Mouse (Mus musculus): ENCODE measurements around the gene 1600014C10Rik. TPM values are rescaled to one million over a fixed set of nuclear protein-coding genes. Genes with fewer than 3 reads are reported as not detected.

Gene 1600014C10Rik
- total RNA-seq, 4 experiments from 2014 or later: 25.9 to 32.4 (median 27.0) TPM

DNA sequence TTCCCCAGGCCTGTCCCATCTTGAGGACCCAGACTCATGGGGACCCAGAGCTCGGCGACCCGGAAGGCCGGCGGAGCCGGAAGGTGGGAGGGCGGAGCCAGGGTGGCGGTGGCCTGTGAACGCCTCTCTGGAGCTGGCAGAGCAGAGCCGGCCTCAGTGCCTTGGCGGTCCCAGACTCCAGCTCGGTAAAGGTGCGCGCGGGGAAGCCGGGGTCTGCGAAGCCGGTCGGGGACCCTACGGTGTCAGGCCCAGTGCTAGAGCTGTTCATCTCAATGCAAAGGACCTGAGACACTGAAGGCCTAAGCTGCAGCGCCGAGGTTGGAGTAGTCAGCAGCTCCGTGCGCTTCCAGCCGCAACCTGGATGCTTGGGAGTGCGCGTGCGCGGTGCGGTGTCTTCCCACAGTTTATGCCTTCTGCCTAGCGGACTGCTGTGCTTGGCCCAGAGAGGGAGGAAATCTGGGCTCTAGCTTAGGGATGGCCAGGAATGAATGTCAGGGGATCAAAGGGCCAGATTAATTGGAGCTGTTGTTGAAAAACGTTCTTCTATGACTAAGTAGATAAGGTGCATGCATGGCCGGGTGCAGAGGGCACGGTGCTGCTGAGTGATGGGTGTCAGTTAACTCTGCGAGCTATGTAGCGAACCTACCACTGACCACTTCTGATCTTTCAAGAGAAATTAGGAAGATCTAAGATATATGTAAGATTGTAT is 846 bp downstream of the 1600014C10Rik start:
- DNase-seq (ENCODE audit: low spot score in 2 of 2): peak; percentile 66 to 75

DNA sequence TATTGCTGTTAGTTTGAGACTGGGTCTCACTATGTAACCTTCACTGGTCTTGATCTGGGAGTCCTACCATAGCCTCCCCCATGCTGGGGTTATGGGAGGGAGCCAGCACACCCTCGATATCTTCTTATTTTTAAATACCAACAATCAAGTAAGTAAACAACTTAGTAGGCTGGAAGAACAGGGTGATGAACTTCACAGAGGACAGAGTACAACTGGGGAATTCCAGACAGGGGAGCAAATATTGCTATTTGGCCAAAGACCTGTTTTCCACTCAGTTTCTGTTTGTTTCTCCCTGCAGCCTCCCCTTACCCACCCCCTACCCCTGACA is 1.4 kb downstream of the 1600014C10Rik start:
- no peak for DNase-seq (ENCODE audit: low spot score in 2 of 2)

DNA sequence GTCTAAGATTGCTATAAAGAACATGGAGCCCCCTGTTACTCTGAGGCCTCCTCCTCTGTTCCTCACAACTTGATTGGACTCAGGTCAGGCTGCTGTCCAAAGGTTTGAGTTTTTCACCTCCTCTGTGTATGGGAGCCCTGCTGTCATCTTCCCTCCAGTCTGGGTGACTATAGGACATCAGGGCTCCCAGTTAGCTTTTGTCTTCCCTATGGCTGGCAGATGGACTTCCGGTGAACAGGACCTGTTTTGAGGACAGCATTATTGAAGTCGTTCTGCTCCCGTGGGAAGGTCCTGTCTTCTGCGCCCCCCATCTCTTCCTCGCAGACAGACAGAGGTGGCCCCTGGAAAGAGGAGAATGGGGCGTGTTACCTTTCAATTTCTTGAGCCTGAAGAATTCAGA is 1.8 kb downstream of the 1600014C10Rik start:
- DNase-seq (ENCODE audit: low spot score in 2 of 2): no peak

DNA sequence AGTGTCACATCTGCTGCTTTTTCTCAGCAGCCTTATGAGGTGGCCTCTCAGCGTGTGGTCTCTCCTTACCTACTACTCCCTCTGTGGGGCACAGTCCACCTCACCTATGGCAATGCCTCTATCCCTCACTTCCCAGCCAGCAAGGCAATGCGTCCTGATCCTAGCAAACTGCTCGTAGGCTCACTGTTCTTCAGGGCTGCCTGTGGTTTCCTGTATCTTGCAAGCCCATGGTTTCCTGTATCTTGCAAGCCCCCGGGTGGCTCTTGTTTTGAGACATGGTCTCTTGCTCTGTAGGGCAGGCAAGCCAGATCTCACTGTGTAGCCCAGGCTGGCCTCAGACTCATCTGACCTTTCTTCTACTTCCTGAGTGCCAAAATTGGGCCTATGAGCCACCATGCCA is 3.8 kb downstream of the 1600014C10Rik start:
- no peak for DNase-seq (ENCODE audit: low spot score in 2 of 2)

DNA sequence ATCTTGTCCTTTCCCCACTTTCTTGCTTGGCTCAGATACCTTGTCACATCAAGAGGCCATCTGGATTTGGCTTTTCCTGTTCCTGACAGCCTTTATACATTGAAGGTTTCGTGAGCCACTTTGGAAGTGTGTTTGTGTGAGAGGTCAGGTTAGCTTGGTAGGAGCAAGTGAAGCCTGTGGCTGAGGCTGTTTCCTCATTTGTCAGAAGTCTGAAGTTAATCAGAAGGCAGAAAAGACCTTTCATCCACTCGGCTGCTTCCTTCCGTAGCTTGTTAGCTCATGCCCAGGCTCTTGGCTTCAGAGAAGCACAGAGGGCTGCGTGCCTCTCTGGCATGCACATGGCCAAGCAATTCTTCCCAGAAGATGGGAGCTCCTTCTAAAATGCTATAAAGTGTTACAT is 4.8 kb downstream of the 1600014C10Rik start:
- DNase-seq (ENCODE audit: low spot score in 2 of 2): no peak

DNA sequence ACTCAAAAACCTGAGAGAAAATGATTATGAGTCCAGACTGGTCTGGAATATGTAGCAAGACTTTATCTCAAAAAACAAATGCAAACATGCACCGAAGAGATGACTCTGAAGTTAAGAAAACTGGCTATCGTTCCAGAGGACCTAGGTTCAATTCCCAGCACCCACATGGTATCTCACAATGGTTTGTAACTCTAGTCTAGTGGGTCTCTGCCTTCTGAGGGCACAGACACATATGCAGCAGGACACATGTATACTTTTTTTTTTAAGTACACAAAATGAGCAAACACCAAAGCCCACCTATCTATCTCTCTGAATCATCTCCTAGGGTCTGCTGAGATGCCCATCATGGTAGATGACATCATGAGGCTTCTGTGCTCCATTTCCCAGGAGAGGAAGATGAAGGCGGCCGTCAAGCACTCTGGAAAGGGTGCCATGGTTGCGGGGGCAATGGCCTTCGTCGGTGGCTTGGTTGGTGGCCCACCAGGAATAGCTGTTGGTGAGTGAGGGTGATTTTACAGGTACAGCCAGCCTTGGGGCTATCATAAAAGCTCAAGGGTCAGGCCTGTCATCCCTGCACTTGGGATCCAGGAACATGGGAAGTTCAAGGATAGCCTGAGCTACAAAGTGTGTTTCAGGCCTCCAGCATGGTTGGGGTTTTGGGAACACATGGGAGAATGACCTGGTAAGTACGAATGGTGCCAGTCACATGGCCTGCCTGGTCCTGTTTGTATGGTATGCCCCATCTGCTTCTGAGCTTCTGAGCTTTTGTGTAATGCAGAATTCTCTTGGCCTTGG is 5.5 kb downstream of the 1600014C10Rik start:
- no peak for DNase-seq (ENCODE audit: low spot score in 2 of 2)

DNA sequence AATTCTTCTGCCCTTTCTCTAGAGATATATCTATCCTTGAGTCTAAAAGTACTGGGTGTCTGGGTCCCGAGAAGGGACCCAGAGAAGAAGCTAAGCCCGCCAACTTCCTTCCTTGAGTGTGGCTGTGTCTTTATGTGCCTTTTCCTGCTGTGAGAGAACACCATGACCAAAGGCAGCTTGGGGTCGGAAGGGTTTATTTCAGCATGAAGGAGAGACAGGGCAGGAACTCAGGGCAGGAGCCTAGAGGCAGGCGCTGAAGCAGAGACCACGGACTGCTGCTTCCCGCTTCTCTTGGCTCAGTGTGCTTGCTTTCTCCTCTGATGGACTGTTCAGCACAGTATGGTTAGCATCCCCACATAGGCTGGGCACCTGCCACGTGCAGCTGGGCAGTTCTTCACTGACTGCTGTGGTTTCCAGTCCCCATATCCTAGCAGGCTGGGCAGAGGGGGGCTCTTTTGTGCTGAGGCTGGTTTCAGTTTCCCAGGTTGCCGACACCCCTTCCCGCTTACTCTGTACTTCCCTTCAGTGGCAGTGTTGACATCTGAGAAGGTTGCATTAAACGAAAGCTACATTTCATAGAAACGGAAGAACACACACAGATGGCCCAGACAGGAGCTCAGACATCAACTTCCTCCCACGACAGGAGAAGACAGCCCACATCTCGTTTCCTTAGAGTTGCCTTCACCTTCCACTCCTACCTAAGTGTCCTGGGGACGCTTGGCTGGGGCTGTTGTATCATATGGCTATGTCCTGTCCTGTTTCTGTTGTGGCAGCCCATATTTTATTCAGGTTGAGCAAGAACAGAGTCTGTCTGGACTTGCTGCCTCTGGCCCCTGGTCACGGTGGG is 6.3 kb downstream of the 1600014C10Rik start:
- no peak for DNase-seq (ENCODE audit: low spot score in 2 of 2)

DNA sequence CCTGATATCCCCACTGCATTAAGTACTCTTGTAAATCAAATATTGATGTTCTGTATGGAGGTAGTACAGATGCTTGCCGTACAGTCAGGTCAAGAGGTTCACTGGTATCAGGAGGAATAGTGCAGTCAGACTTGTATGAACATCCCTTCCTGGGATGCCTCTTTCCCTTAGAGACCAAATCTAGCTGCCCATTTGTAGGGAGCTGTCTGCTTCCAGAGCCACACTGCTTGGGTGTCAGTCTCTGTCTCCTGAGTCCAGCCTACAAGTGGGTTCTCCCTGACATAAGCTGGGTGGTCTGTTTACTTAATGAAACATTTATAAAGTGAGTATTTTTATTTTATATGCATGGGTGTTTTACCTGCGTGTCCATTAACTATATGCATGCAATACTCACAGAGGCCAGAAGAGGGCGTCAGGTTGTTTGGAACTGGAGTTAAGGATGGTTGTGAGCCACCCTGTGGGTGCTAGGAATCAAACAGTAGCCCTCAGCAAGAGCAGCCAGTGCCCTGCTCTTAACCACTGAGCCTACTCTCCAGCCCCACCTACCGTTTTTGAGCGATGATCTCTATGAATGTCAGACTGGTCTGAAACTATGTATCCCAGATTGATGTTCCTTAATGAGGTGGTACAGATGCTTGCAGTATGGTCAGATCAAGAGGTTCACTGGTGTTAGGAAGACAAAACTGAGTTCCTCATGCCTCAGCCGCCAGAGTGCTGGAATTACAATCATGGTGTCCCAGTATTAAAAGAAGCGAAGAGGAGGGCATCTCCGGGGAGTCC is 7.2 kb downstream of the 1600014C10Rik start:
- DNase-seq (ENCODE audit: low spot score in 2 of 2): no peak

DNA sequence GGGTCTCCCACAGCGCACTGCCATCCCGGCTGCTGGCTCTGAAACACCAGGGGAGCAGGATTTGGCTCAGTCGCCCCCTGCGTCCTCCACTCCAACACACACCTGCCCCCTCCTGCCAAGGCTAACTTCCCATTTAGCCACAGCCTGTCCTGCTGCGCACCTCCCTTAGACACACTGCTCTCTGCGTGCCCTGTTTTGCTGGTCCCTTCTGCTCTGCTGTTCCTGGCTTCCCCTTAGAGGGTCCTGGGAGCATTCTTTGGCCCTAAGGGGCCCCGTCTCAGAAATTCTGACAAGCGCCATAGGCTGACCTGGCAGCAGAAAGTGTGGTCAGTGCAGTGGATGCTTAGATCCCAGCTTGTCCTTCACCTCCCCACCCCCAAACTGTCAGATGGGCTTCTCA is 8.1 kb downstream of the 1600014C10Rik start:
- no peak for DNase-seq (ENCODE audit: low spot score in 2 of 2)

DNA sequence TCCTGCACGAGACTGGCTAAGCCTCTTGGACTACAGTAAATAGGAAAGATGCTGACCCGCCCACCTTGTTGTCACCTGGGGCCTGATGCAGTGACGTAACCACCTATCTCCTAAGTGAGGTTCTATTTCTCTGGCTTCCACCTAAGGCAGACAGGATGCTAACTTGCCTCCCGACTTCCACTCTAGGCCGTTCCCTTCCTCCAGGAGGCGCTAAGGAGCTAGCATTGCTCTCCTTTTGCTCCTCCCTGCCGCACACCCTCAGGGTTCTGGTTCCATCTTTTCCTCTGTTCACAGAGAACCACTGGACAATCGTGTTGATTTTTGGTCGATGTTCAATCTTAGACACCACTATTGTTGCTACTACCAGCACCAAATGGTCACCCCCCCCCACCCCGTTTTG is 8.6 kb downstream of the 1600014C10Rik start:
- DNase-seq (ENCODE audit: low spot score in 2 of 2): no peak

DNA sequence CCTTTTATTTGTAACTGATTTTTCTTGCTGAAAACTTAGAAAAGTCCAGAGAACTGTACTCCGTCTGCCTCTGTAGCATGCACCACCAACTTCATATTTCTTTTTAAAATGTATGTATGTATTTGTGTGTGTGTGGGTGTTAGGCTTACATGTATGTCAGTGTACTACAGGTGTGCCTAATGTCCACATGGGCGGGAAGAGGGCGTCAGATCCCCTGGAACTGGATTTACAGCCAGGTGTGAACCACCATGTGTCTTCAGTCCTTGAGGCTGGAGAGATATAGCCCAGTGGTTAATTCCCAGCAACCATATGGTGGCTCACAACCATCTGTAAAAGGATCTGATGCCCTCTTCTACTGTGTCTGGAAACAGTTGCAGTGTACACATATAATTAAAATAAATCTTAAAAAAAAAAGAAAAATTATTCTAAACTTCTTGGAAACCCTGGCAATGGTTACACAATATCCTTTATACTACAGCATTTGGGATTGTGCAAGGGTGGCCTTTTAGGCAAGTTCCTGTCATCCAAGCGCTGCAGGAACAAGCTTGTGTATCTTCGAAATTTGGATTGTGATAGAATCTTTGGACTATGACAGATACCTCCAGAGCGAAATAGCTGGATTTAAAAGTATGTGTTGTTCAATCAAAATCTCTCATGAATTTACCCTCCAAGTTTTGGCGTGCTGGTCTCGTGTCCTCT is 17.0 kb downstream of the 1600014C10Rik start:
- DNase-seq (ENCODE audit: low spot score in 2 of 2): no peak

DNA sequence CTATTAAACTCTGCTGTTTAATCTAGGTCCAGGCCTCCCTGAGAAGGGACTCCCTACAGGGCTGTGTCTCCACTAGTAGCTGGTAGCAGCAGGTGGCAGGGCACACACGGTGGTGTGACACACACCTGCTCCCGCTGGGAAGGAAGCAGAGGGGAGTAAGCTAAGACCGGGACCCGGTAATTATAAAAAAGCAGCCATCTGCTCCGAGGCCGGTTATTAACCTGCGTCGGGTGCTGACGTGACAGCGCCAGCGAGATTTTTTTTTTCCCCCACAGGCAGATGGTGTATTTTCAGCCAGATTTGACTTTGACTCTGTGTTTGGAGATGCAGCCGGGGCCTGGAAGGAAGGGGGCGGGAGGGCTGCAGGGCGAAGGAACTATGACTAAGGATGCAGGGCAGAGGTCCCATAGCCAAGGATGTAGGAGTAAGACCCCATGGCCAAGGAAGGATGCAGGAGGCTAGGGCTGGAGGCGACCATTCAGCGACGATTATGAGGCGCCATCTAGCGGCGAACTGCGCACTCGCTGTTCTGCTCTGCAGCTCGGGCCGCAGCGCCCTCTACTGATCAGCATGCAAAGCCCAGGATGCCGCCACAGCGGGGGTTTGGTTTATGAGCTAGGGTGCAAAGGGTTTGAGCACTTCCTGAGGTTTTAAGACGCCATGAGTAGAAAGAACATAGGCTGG is 17.7 kb downstream of the 1600014C10Rik start:
- DNase-seq (ENCODE audit: low spot score in 2 of 2): peak; percentile 57 to 66

DNA sequence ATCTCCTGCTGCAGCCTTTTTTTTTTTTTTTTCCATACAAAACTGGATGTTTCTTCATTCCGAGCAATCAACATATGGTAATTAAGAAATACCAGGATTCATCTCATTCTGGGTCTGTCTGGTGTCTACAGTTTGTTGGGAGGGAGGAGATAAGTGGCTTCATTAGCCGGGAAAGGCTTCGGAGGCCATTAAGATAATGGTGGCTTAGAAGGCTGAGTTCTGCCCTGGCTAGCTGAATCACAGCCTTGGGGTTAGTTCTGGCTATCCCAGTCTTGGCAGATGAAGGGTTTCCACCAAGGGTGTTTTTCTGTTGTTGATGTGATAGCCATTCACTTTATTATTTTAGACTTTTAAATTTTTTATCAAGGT is 18.3 kb downstream of the 1600014C10Rik start:
- DNase-seq (ENCODE audit: low spot score in 2 of 2): no peak

DNA sequence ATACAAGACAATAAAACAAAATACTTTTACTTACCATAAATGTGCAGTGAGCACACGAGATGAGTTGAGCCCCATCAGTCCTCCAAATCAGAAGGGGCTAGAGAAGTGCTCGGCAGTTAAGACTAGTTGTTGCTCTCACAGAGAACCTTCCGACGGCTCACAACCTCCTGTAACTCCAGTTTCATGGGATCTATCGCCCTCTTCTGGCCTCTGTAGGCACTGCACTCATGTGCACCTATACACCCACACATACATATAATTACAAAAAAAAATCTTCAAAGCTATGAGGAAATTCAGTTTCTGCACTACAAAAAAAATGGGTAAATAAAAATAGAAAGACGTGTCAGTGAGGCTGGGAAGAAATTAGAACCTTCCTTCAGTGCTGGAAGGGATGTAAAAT is 21.3 kb downstream of the 1600014C10Rik start:
- no peak for DNase-seq (ENCODE audit: low spot score in 2 of 2)

DNA sequence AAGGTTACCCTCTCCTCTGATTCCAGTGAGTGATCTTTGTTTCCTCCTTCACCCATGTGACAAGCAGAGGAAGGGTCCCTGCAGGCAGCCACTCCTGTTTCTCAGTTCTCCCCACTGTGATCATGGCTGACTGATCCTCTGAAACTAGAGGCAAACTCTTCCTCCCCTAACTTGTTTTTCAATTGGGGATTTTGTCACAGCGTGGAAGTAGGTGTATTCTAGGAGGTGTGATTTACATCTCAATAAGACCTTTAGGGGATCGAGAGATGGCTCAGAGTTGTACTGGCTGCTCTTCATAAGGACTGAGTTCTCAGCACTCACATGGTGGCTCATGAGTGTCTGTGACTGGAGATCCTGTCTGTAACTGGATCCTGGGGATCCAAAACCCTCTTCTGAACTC is 22.8 kb downstream of the 1600014C10Rik start:
- no peak for DNase-seq (ENCODE audit: low spot score in 2 of 2)

DNA sequence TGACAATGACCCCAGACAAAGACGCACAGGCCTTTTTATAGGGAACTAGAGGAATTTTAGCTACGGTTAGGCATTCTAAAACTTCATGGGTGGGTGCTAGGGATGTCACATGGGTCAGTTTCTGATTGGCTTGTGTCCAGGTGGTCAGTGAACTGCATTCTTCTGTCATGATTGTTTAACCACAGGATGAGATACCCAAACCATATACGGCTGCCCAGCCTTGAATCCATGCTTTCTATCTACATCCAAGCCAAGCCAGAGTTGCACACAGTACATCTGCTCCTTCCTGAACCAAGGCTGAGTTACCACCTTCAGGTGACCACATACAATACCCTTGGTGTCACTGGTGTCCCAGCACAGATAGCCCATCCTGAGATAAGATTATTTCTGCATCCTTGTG is 23.5 kb downstream of the 1600014C10Rik start:
- DNase-seq (ENCODE audit: low spot score in 2 of 2): no peak

DNA sequence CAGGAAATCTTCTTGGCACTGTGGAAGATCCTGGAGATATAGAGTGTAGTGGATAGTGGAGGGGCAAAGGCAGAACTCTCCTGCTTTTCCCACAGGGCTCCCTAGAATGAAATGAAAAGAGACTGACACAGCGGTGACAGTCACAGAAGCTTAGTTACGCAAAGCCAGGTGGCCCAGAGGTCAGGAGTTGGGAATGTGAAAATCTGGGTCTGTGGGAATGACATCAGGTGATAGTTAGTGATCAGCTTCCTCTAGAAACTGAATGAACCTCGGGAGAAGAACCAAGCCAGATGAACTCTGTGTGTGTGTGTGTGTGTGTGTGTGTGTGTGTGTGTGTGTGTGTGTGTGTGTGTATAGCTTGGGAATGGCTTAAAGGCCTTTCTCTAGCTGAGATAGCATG is 26.0 kb downstream of the 1600014C10Rik start:
- no peak for DNase-seq (ENCODE audit: low spot score in 2 of 2)

DNA sequence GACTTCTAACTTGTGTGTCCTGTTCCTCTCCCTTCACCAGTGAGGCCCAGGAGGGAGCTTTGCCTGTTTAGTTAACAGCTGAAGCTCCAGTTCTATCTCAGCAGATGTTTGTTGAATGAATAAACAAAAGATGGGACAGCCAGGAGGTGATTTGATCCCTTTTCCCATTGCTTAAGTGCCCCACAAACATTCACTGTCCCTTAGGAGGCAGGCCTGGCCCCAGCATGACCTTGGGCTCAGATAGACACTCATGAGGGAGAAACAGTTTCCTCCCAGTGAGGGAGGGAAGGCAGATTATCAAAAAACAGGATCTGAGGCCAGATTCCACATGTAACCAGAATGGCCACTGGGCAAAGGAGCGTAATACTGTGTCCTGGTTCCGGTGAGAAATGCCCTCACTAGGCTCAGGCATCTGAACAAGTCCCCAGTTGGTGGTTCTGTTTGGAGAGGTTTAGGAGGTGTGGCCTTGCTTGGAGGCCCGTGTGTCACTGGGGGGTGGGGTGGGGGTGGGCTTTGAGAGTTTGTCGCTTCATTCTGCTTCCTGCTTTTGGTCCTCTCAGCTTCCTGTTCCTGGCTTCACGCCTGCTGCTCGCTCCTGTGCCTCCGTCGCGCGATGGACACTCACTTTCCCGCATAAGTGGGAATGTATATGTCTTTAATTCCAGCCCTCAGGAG is 26.6 kb downstream of the 1600014C10Rik start:
- DNase-seq (ENCODE audit: low spot score in 2 of 2): no peak

DNA sequence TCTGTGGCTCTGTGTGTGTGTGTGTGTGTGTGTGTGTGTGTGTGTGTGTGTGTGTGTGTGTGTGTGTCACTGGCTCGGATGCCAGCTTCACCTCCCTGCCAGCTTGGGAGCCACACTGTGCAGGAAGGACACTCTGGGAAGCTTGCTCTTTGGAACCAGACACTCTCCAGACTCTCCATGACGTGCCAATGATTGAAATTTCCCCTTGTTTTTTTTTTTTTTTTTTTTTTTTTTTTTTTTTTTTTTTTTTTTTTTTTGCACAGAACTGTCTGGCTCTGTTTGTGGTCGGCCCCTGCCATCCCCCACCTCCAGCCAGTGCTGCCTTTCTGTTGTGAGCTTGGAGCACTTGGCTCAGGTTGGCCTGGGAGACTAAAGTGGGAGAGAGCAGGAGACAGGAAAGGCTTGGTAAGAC is 29.6 kb downstream of the 1600014C10Rik start:
- no peak for DNase-seq (ENCODE audit: low spot score in 2 of 2)
